Mouse (Mus musculus) thymus, adult 2 months (tissue): ENCODE results near the gene Wnt11.

ENCODE experiments used
- CTCF ChIP-seq: fragments of 200-500 bp; IDR thresholded peaks from 2 replicates; pipeline ENCODE4 v1.5.1; 2012; ENCODE audit warnings: mild to moderate bottlenecking, control low read depth, low read length, moderate library complexity, borderline replicate concordance; ENCODE audit not compliant: control insufficient read depth, poor library complexity, insufficient read depth; ENCODE audit errors: extremely low read depth
- POLR2A ChIP-seq: fragments of 200-500 bp; IDR thresholded peaks from 2 replicates; pipeline ENCODE4 v1.6.1; 2012; ENCODE audit warnings: mild to moderate bottlenecking, low read length, control low read depth, moderate library complexity; ENCODE audit not compliant: control insufficient read depth, poor library complexity, insufficient read depth; ENCODE audit errors: extremely low read depth

DNA sequence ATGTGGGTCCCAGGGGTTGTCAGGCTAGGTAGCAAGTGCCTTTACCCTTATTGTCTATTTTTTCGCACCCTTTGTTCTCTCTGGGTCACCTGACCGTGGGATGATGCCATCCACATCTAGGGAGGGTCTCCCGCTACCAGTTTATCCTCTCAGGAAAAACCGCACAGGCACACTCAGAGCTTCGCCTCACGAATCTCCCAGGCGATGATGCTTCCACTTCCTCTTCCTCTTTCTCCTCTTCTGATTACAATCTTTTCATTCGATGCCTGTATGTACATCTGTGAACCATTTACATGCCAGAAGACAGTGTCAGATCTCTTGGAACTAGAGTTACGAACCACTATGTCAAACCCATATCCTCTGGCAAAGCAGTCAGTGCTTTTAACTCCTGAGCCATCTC, 31.7 kb upstream of the Wnt11 start:
- TF ChIP-seq CTCF (no peak), POLR2A (no peak)
